22 mouse cellular contexts compared by ENCODE assay signal in the genomic region with DNA sequence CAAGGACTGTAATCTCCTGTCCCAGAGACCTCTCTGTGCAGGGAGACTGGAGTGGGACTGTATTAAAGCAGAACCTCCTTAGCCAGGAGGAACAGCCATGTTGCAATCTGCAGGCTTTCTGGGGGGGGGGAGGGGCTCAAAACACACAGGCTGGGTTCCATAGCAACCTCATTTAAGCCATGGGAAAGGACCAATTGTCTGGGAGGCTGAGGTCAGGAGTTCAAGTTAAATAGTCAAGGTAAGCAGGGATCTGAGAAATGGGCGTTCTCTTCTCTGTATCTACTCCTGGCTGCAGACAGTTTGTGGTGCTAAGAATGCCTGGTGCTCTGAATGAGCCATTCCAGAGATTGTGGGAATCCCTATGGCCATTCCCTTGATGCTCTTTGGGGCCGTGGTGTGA. TPM values are rescaled to one million over a fixed set of nuclear protein-coding genes. Genes with fewer than 3 reads are reported as not detected.
A peak's percentile ranks its signal among the peaks of the same experiment; 100 is the strongest.
DNase-seq lines count a peak whose midpoint lies in the region.
"Had no signal": no experiment of that assay in that cellular context is flagged by ENCODE, and none has a peak within 500 bp of the region (broad histone marks: within the 10 kb centered on the region; RNA-seq: fewer than 3 reads in every experiment).

No protein-coding gene starts in this region.

- DNase-seq in ES-CJ7 (ENCODE audit: low read depth, low spot score) (peak; percentile 56), R1 (ENCODE audit: low read depth, low spot score) (peak; percentile 87), ZHBTc4 (ENCODE audit: low read depth, low spot score) (peak; percentile 73)
- DNase-seq in yolk sac, embryonic 10.5 days (ENCODE audit: low spot score) = peak; percentile 47
- DNase-seq in urinary bladder, postnatal 14 days (ENCODE audit: low spot score) = no peak
- DNase-seq in left cerebral cortex, adult 8-10 months (ENCODE audit: low spot score in 2 of 2) = no peak
- no peak for DNase-seq in thymus, postnatal 14 days
- no peak for DNase-seq in natural killer cell, adult 2 months (ENCODE audit: low spot score in 2 of 2)
- DNase-seq: adrenal gland, adult 2 months; adrenal gland, adult 8-10 months; adrenal gland, postnatal 10 days; adrenal gland, postnatal 14 days; adrenal gland, postnatal 25 days; adrenal gland, postnatal 36 days; B cell, adult 2 months; cerebellum, adult 11 months; cerebellum, adult 11-12 months; cerebellum, adult 18-20 months; cerebellum, adult 2 months; cerebellum, adult 8-10 months had no signal

RNA-seq across cellular contexts. Expression of a gene that starts 41.5 kb away (rescaled TPM):
- total RNA-seq in left cerebral cortex, adult 8-10 months (2022) = under 1 TPM; 0.72 to 0.98 (median 0.85) TPM
- total RNA-seq: CH12.LX, MEL had no signal

Comparison
In these comparisons a context has a peak if more than half of its experiments do, and no peak if none do; other contexts are left out.
1. DNase-seq: peak in ES-CJ7 (single experiment), R1 (single experiment), ZHBTc4 (single experiment) and yolk sac, embryonic 10.5 days (single experiment); none in urinary bladder, postnatal 14 days (single experiment), left cerebral cortex, adult 8-10 months (0 of 2), thymus, postnatal 14 days (single experiment) and natural killer cell, adult 2 months (0 of 2).